Mouse (Mus musculus) kidney, postnatal 0 days (tissue): Measurements from ENCODE around the gene Gramd1b. TPM values are rescaled to one million over a fixed set of nuclear protein-coding genes. Genes with fewer than 3 reads are reported as not detected.

Experiments used
- ATAC-seq: fragments of 200-750 bp; cut with Nextera tagmentation; replicated peaks from 2 replicates; pipeline ENCODE4 v1.8.0; 2017; ENCODE audit warnings: low read depth, moderate number of reproducible peaks, moderate TSS enrichment, moderate library complexity; ENCODE audit not compliant: low FRiP score
- DNase-seq: peaks from one replicate; pipeline ENCODE4 v3.0.0-alpha.2; 2016; ENCODE audit warnings: low spot score
- H3K27ac ChIP-seq: fragments of 300-500 bp; sonication (generic); 2 replicates; pipeline ENCODE4 v1.5.1; 2014; ENCODE audit warnings: mild to moderate bottlenecking
- H3K27me3 ChIP-seq: fragments of 300-500 bp; sonication (generic); 2 replicates; pipeline ENCODE4 v1.6.1; 2014; ENCODE audit warnings: low read length, mixed read lengths; ENCODE audit not compliant: insufficient read depth
- H3K36me3 ChIP-seq: fragments of 300-500 bp; sonication (generic); 2 replicates; pipeline ENCODE4 v1.6.1; 2014; ENCODE audit warnings: low read length, mixed read lengths; ENCODE audit not compliant: insufficient read depth
- H3K4me1 ChIP-seq: fragments of 300-500 bp; sonication (generic); replicated peaks from 2 replicates; pipeline ENCODE4 v1.6.1; 2014; ENCODE audit warnings: antibody characterized with exemption, low read length, mixed read lengths; ENCODE audit not compliant: insufficient read depth
- H3K4me2 ChIP-seq: fragments of 300-500 bp; sonication (generic); 2 replicates; pipeline ENCODE4 v1.6.1; 2014; ENCODE audit warnings: mild to moderate bottlenecking, low read length, moderate library complexity, mixed read lengths
- H3K4me3 ChIP-seq: fragments of 300-500 bp; sonication (generic); replicated peaks from 2 replicates; pipeline ENCODE4 v1.5.1; 2014; ENCODE audit warnings: low read depth, low read length
- H3K9ac ChIP-seq: fragments of 300-500 bp; sonication (generic); 2 replicates; pipeline ENCODE4 v1.6.1; 2014; ENCODE audit warnings: low read depth, low read length
- H3K9me3 ChIP-seq: fragments of 300-500 bp; sonication (generic); replicated peaks from 2 replicates; pipeline ENCODE4 v1.6.1; 2016; ENCODE audit warnings: low read length, inconsistent platforms, mixed read lengths
- CTCF ChIP-seq: IDR thresholded peaks from 2 replicates; pipeline ENCODE4 v1.5.1; 2016; ENCODE audit warnings: antibody characterized with exemption, low read depth, mild to moderate bottlenecking, moderate library complexity
- WGBS: fragments of 180-500 bp; shearing (Covaris S2); extraction: QIAGEN DNeasy Blood & Tissue Kit; methylation state at CpG from one replicate; pipeline ENCODE4 v1.1.7; 2014; 5-methylcytosine and 5-hydroxymethylcytosine counted together
- polyA plus RNA-seq: library from polyadenylated mRNA; unstranded; fragments of >200 nt; fragmentation: Nextera tagmentation; extraction: Ambion mirVana; gene quantifications from 2 replicates; pipeline ENCODE4 v1.2.1, GENCODE M21; 2015

Gramd1b gene
- polyA plus RNA-seq, 1 experiment from 2014 or later: 9.0 TPM

GRCm38 (mm10) chr9:40331411-40332286, 199.5 kb downstream of the Gramd1b start:
- Histone ChIP-seq H3K9me3 (no peaks in the 10 kb centered on the region), H3K9ac (no peak overlapping the region), H3K4me2 (no peak overlapping the region), H3K4me3 (no peak overlapping the region), H3K27me3 (no peaks in the 10 kb centered on the region), H3K4me1 (peaks cover 2% of the 10 kb centered on the region; the same call in 1 of the 2 replicates), H3K27ac (no peak overlapping the region), H3K36me3 (no peaks in the 10 kb centered on the region)
- ATAC-seq: no peak; the same call in 1 of the 2 replicates
- TF ChIP-seq CTCF: no peak
- DNase-seq: no peak
- 90% methylated on average over 15 of the region's 15 CpGs for WGBS

GRCm38 (mm10) chr9:40330609-40331382, 200.4 kb downstream of the Gramd1b start:
- 55% methylated on average over 19 of the region's 19 CpGs for WGBS

DNA sequence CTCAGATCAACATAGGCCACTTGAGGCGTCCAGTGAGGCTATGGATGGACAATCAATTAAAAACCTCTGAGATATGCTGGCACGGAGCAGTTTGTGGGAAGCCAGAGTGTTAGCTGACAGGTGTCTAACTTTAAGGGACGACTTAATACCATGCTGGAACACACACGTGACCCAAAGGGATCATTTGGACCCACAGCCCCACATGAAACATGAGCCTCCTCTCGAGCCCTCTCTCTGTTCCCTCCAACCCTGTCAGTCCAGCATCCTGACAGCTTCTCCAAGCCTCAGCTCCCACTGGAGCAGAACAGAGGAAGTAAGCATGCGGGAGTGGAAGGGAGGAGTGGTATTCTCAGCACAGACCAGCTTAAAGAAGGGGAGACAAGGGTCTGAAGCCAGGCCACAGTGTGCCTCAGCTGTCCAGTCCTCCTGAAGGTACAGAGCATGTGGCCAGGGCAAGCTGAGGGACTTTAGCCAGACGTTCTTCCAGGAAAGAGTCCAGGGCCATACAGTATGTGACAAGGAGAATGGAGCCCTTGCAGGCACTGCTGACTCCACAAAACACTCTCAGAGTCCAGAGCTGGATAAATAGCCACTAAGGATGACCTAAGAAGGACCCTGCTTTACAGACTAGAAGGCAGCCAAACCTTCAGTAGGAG, 204.8 kb downstream of the Gramd1b start:
- Histone ChIP-seq H3K27me3 (no peaks in the 10 kb centered on the region), H3K27ac (no peak overlapping the region), H3K4me3 (no peak overlapping the region), H3K36me3 (no peaks in the 10 kb centered on the region), H3K4me2 (no peak overlapping the region), H3K9ac (no peak overlapping the region), H3K4me1 (peaks cover 31% of the 10 kb centered on the region; the same call in 1 of the 2 replicates), H3K9me3 (no peaks in the 10 kb centered on the region)
- DNase-seq (peak; percentile 25), ATAC-seq (no peak)
- TF ChIP-seq CTCF: no peak
- 28% methylated on average over 7 of the region's 7 CpGs for WGBS

More at GRCm38 (mm10) chr9:40330609-40331382, 200.4 kb downstream of the Gramd1b start:
- Histone ChIP-seq H3K4me3 (no peak overlapping the region), H3K4me1 (peaks cover 11% of the 10 kb centered on the region; the same call in 1 of the 2 replicates), H3K27ac (no peak overlapping the region), H3K9me3 (no peaks in the 10 kb centered on the region), H3K27me3 (no peaks in the 10 kb centered on the region), H3K36me3 (no peaks in the 10 kb centered on the region), H3K9ac (no peak overlapping the region), H3K4me2 (no peak overlapping the region)
- DNase-seq (peak; percentile 91), ATAC-seq (peak; percentile 80)
- TF ChIP-seq CTCF: peak; percentile 96

DNA sequence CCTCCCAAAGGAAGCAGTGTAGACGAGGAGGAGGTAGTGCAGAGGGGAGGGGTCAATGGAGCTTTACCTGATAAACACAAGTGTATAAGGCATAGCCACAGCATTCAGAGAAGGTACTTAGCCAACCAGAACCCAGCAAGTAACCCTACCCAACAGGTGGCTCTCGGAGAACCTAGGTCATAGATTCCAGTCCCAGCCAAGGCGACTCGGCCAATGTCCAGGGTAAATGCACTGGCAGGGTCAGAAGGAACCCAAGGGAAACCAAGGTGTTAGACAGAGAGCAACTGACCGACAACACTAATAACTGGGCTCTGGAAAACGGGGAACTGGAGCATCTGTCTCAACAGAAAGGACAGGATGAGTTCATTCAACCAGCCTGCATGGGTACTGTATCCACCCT, 206.4 kb downstream of the Gramd1b start:
- Histone ChIP-seq H3K9ac (no peak overlapping the region), H3K4me3 (no peak overlapping the region), H3K4me2 (no peak overlapping the region), H3K9me3 (no peaks in the 10 kb centered on the region), H3K27me3 (no peaks in the 10 kb centered on the region), H3K36me3 (no peaks in the 10 kb centered on the region), H3K4me1 (peaks cover 31% of the 10 kb centered on the region; the same call in 1 of the 2 replicates), H3K27ac (no peak overlapping the region)
- TF ChIP-seq CTCF: no peak
- ATAC-seq (no peak), DNase-seq (no peak)
- WGBS: 74% methylated on average over 6 of the region's 6 CpGs

GRCm38 (mm10) chr9:40324232-40324792, 206.9 kb downstream of the Gramd1b start:
- Histone ChIP-seq H3K4me1 (peaks cover 31% of the 10 kb centered on the region; the same call in 1 of the 2 replicates), H3K4me2 (no peak overlapping the region), H3K9ac (no peak overlapping the region), H3K27ac (no peak overlapping the region), H3K9me3 (no peaks in the 10 kb centered on the region), H3K36me3 (no peaks in the 10 kb centered on the region), H3K4me3 (no peak overlapping the region), H3K27me3 (no peaks in the 10 kb centered on the region)
- no peak for DNase-seq
- no peak for TF ChIP-seq CTCF
- WGBS: 68% methylated on average over 4 of the region's 4 CpGs
- no peak for ATAC-seq
